Mouse (Mus musculus) forebrain, embryonic 13.5 days (tissue): ENCODE measurements around the gene Cops2. TPM values are rescaled to one million over a fixed set of nuclear protein-coding genes. Genes with fewer than 3 reads are reported as not detected.
A peak's percentile ranks its signal among the peaks of the same experiment; 100 is the strongest.

ENCODE experiments used
- ATAC-seq: fragments of 200-750 bp; cut with Nextera tagmentation; 2 replicates; pipeline ENCODE4 v1.8.0; 2017
- H3K27ac ChIP-seq: fragments of 300-500 bp; sonication (generic); 2 replicates; pipeline ENCODE4 v1.5.1; 2015; ENCODE audit warnings: inconsistent platforms, mild to moderate bottlenecking, moderate library complexity
- H3K27me3 ChIP-seq: fragments of 300-500 bp; sonication (generic); 2 replicates; pipeline ENCODE4 v1.6.1; 2015; ENCODE audit warnings: mild to moderate bottlenecking, inconsistent platforms
- H3K36me3 ChIP-seq: fragments of 300-500 bp; sonication (generic); 2 replicates; pipeline ENCODE4 v1.6.1; 2015; ENCODE audit warnings: mild to moderate bottlenecking, inconsistent platforms; ENCODE audit not compliant: poor library complexity, severe bottlenecking
- H3K4me1 ChIP-seq: fragments of 300-500 bp; sonication (generic); 2 replicates; pipeline ENCODE4 v1.6.1; 2015; ENCODE audit warnings: inconsistent platforms
- H3K4me2 ChIP-seq: fragments of 300-500 bp; sonication (generic); 2 replicates; pipeline ENCODE4 v1.6.1; 2015; ENCODE audit warnings: inconsistent platforms, mild to moderate bottlenecking, moderate library complexity
- H3K4me3 ChIP-seq: fragments of 300-500 bp; sonication (generic); 2 replicates; pipeline ENCODE4 v1.5.1; 2015; ENCODE audit warnings: mild to moderate bottlenecking, inconsistent platforms
- H3K9ac ChIP-seq: fragments of 300-500 bp; sonication (generic); 2 replicates; pipeline ENCODE4 v1.6.1; 2015; ENCODE audit warnings: mild to moderate bottlenecking, inconsistent platforms
- H3K9me3 ChIP-seq: fragments of 300-500 bp; sonication (generic); replicated peaks from 2 replicates; pipeline ENCODE4 v1.6.1; 2016; ENCODE audit warnings: inconsistent platforms
- WGBS: fragments of 180-500 bp; shearing (Covaris S2); methylation state at CpG from one replicate; pipeline ENCODE4 v1.1.7; 2015; 5-methylcytosine and 5-hydroxymethylcytosine counted together
- polyA plus RNA-seq: library from polyadenylated mRNA; unstranded; fragments of >200 nt; fragmentation: Nextera tagmentation; extraction: Ambion mirVana; gene quantifications from 2 replicates; pipeline ENCODE4 v1.2.1, GENCODE M21; 2015

Gene Cops2
- polyA plus RNA-seq, 1 experiment from 2014 or later: 69.9 TPM

DNA sequence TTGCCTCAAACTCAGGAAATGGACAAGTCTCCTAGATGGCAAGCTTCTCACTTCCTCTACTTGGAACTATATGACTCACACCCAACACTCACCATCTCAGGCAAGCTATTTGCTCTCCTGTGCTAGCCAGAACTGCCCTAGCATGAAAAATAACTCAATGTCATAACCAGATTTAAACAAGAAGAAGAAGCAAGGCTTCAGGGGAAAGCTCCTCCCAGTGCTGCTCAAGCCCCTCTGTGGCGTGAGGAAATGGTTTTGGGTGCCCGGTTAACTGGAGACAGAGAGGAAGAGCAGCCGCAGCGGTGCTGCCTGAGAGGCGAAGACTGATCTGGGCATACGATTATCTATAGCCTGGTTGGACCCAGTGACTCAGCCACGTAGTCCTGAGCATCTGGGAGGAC, 67.5 kb downstream of the Cops2 start:
- 82% methylated on average over 7 of the region's 7 CpGs for WGBS
- no peak overlapping the region for H3K27ac ChIP-seq
- no peak overlapping the region for H3K4me3 ChIP-seq
- H3K4me1 ChIP-seq: no peaks in the 10 kb centered on the region
- no peaks in the 10 kb centered on the region for H3K27me3 ChIP-seq
- no peak for ATAC-seq
- no peaks in the 10 kb centered on the region for H3K9me3 ChIP-seq
- H3K9ac ChIP-seq: no peak overlapping the region
- H3K36me3 ChIP-seq: no peaks in the 10 kb centered on the region
- H3K4me2 ChIP-seq: no peak overlapping the region

GRCm38 (mm10) chr2:125790242-125790641, 68.7 kb downstream of the Cops2 start:
- H3K4me3 ChIP-seq: no peak overlapping the region
- no peak for ATAC-seq
- no peak overlapping the region for H3K9ac ChIP-seq
- WGBS: 98% methylated on average over 4 of the region's 4 CpGs
- H3K27ac ChIP-seq: no peak overlapping the region
- no peaks in the 10 kb centered on the region for H3K9me3 ChIP-seq
- no peaks in the 10 kb centered on the region for H3K36me3 ChIP-seq
- H3K4me1 ChIP-seq: no peaks in the 10 kb centered on the region
- no peaks in the 10 kb centered on the region for H3K27me3 ChIP-seq
- H3K4me2 ChIP-seq: no peak overlapping the region

- Histone ChIP-seq H3K9me3 (no peaks in the 10 kb centered on the region), H3K27me3 (peaks cover 3% of the 10 kb centered on the region; the same call in 1 of the 2 replicates), H3K36me3 (no peaks in the 10 kb centered on the region), H3K9ac (no peak overlapping the region), H3K4me2 (no peak overlapping the region), H3K4me1 (no peaks in the 10 kb centered on the region), H3K27ac (no peak overlapping the region), H3K4me3 (no peak overlapping the region)
- no peak for ATAC-seq
- 63% methylated on average over 5 of the region's 5 CpGs for WGBS
These were observed 69.7 kb downstream of the Cops2 start for GRCm38 (mm10) chr2:125789265-125789664.

DNA sequence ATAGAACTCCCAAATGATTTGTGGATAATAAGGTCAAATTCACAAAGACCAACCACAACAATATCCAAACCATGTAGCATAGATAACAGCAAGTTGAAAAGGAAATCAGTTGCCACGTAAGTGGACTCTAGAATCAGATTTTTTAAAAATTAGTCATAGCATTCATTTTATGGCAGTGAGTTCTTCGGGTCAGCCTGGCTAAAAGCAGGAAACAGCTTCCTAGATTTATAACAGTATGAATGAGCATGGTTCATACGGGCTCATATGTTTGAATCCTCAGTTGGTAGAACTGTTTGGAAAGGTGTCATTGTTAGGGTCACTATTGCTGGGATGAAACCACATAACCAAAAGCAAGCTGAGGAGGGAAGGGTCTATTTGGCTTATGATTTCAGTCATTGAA, 70.2 kb downstream of the Cops2 start:
- Histone ChIP-seq H3K27me3 (peaks cover 3% of the 10 kb centered on the region; the same call in 1 of the 2 replicates), H3K4me3 (no peak overlapping the region), H3K36me3 (no peaks in the 10 kb centered on the region), H3K27ac (no peak overlapping the region), H3K4me2 (no peak overlapping the region), H3K4me1 (no peaks in the 10 kb centered on the region), H3K9ac (no peak overlapping the region), H3K9me3 (no peaks in the 10 kb centered on the region)
- no peak for ATAC-seq
- 86% methylated on average over 3 of the region's 3 CpGs for WGBS

DNA sequence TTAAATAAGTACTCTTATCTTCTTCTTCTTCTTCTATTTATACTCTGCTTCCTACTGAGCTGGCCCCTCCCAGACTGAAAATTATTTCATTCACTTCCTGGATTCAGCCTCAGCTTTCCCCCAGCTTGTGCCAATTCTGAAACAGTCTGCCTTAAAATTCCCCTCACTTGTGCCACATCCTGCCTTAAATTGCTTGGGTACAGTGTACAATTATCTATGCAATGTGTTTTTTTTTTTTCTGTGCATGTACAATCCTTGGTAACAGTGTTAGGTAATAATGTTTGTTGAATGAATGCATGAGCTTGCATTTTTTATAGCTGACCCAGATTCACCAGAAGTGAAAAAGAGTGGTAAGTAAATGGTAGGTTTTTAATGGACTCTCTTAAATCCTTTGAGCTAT, 70.6 kb downstream of the Cops2 start:
- no peak overlapping the region for H3K4me3 ChIP-seq
- H3K4me1 ChIP-seq: no peaks in the 10 kb centered on the region
- ATAC-seq: no peak
- H3K27me3 ChIP-seq: peaks cover 3% of the 10 kb centered on the region; the same call in 1 of the 2 replicates
- no peaks in the 10 kb centered on the region for H3K9me3 ChIP-seq
- no peak overlapping the region for H3K4me2 ChIP-seq
- H3K9ac ChIP-seq: no peak overlapping the region
- no peak overlapping the region for H3K27ac ChIP-seq
- no peaks in the 10 kb centered on the region for H3K36me3 ChIP-seq

DNA sequence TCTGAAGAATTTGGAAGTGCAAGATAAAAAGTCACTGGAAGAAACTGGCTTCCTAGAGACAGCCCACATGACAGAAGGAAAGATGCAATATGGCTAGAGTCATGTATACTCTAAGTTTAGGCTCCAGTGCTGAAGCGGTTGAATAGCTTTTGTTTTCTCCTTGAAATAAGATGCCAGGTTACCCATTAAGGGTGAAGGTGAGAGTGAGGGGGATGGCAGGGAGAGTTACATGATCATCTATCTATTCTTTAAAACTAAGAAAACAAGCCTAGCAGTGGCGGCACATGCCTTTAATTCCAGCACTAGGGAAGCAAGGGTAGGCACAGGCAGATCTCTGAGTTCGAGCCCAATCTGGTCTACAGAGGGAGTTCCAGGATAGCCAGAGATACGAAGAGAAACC, 73.9 kb downstream of the Cops2 start:
- 73% methylated on average over 4 of the region's 4 CpGs for WGBS
- no peak overlapping the region for H3K27ac ChIP-seq
- H3K27me3 ChIP-seq: peaks cover 3% of the 10 kb centered on the region; the same call in 1 of the 2 replicates
- H3K36me3 ChIP-seq: no peaks in the 10 kb centered on the region
- peaks cover 19% of the 10 kb centered on the region for H3K4me1 ChIP-seq
- no peaks in the 10 kb centered on the region for H3K9me3 ChIP-seq
- H3K9ac ChIP-seq: no peak overlapping the region
- no peak overlapping the region for H3K4me2 ChIP-seq
- ATAC-seq: no peak
- no peak overlapping the region for H3K4me3 ChIP-seq

GRCm38 (mm10) chr2:125784392-125784791, 74.5 kb downstream of the Cops2 start:
- no peak for ATAC-seq
- peaks cover 19% of the 10 kb centered on the region for H3K4me1 ChIP-seq
- no peaks in the 10 kb centered on the region for H3K9me3 ChIP-seq
- H3K4me3 ChIP-seq: no peak overlapping the region
- H3K27me3 ChIP-seq: peaks cover 3% of the 10 kb centered on the region; the same call in 1 of the 2 replicates
- WGBS: 75% methylated on average over 4 of the region's 4 CpGs
- no peak overlapping the region for H3K9ac ChIP-seq
- no peak overlapping the region for H3K4me2 ChIP-seq
- no peaks in the 10 kb centered on the region for H3K36me3 ChIP-seq
- H3K27ac ChIP-seq: no peak overlapping the region

DNA sequence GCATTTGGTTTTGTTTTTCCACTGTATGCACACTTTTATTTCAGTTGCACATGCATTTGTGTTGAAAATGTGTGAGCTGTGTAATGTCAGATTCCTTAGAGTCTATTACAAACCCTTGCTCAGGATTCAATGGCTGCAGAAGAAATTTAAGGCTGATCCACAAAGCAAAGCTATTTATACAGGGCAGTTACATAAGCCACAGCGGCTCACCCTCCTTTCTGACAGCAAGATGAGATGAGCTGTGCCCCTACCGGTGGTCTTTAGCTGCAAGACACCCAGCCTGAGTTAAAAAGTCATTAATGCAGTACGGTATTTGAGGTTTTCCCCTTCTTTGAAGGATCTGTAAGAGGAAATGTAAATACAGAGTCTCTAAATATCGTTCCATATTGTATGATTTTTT, 75.1 kb downstream of the Cops2 start:
- peaks cover 19% of the 10 kb centered on the region for H3K4me1 ChIP-seq
- H3K9me3 ChIP-seq: no peaks in the 10 kb centered on the region
- no peak overlapping the region for H3K4me3 ChIP-seq
- no peak for ATAC-seq
- H3K4me2 ChIP-seq: no peak overlapping the region
- no peak overlapping the region for H3K9ac ChIP-seq
- peaks cover 3% of the 10 kb centered on the region; the same call in 1 of the 2 replicates for H3K27me3 ChIP-seq
- H3K36me3 ChIP-seq: no peaks in the 10 kb centered on the region
- no peak overlapping the region for H3K27ac ChIP-seq
- 68% methylated on average over 4 of the region's 4 CpGs for WGBS

- Histone ChIP-seq H3K4me1 (peaks cover 19% of the 10 kb centered on the region), H3K4me2 (peak within 1 kb of the TSS; percentile 69), H3K9me3 (no peaks in the 10 kb centered on the region), H3K27ac (peak within 1 kb of the TSS; percentile 77), H3K9ac (peak within 1 kb of the TSS; percentile 94), H3K36me3 (no peaks in the 10 kb centered on the region), H3K27me3 (peaks cover 3% of the 10 kb centered on the region; the same call in 1 of the 2 replicates), H3K4me3 (peak within 1 kb of the TSS; percentile 87)
- WGBS: 1% methylated on average over 18 of the region's 28 CpGs
- ATAC-seq: peak; percentile 96
These were observed 76.2 kb downstream of the Cops2 start, which contains the start of gene Secisbp2l for GRCm38 (mm10) chr2:125782719-125783109. TSS of gene Secisbp2l (minus strand) at chr2:125782870.

DNA sequence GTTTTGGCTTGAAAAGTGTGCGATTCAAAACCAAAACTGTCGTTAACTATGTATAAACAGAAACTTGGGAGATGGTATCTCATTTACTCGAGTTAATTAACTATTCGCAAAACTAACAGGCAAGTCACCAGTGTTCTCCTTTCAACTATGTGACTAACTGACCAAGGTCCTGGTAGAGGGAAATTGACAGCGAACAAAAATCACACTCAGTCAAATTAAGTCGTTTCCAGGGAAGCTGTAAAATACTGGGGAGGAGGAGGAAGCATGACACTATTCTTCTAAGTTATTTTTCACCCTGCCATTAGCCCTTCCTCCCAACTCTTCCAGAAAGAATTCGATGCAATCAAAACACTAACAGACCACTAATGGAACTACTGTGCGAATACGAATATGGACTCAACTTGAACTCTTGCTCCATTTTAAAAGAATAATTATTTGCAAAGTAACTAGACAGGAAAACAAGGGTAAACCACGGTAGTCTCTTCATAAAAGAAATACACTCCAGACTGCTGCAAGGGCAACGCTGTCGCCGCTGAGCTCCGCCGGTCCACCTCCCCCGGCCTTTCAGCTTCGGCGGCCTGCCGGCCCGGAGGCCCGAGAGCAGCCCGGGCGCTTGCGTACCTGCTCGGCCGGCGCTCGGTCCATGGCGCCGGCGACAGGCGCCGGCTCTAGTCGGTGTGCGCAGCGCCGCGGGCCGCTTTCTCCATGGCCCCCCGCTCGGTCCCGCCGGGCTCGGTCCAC, 76.8 kb downstream of the Cops2 start:
- Histone ChIP-seq H3K4me2 (peak overlapping the region; percentile 69), H3K4me1 (peaks cover 19% of the 10 kb centered on the region), H3K9me3 (no peaks in the 10 kb centered on the region), H3K27me3 (peaks cover 3% of the 10 kb centered on the region; the same call in 1 of the 2 replicates), H3K27ac (peak overlapping the region; percentile 77), H3K4me3 (peak overlapping the region; percentile 87), H3K36me3 (no peaks in the 10 kb centered on the region), H3K9ac (peak overlapping the region; percentile 94)
- 4% methylated on average over 37 of the region's 44 CpGs for WGBS
- no peak; the same call in none of the 2 replicates for ATAC-seq

DNA sequence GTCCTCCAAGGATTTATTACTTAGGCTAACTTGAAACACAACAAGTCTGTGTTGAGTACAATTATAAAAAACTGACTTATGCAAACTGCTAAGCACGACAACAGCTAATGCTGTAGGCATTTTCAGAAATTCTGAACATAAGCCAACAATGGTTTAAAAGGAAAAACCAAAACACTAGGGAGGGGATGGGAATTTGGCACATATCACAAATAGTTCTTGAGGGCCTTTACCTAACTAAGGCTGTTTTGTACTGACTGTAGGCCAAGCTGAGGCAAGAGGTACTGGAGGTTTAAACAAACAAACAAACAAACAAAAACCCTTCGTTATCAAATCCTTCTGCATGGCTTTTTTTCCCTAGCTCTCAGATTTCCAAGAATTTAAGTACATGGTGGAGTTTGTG, 77.9 kb downstream of the Cops2 start:
- Histone ChIP-seq H3K4me2 (peak overlapping the region; percentile 69), H3K36me3 (no peaks in the 10 kb centered on the region), H3K9ac (no peak overlapping the region), H3K27me3 (peaks cover 3% of the 10 kb centered on the region; the same call in 1 of the 2 replicates), H3K9me3 (no peaks in the 10 kb centered on the region), H3K4me1 (peaks cover 19% of the 10 kb centered on the region), H3K27ac (no peak overlapping the region), H3K4me3 (0 out of 2 replicates have a peak overlapping the region, but pooled peaks have one; percentile 87)
- 92% methylated on average over 2 of the region's 2 CpGs for WGBS
- no peak for ATAC-seq
